Comparison of ENCODE assay signal across 30 mouse cellular contexts in the genomic region with DNA sequence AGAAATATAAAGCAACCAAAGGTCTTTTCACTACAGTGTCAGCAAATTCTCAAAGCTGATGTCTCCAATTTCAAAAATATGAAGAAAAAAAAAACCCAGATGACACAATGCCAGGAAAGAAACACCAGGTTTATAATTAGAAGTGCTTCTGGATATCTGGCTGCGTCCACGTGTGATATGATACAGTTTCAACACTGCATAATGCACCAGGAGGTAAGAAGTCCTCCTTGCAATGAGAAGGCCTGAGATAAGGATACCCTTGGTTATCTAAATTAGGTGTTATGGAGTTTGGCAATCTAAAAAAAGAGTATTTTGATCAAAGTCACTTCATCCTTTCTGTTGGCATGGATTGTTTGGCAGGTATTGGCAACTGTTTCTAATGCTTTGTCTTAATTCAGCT. TPM values are rescaled to one million over a fixed set of nuclear protein-coding genes. Genes with fewer than 3 reads are reported as not detected.
DNase-seq lines count a peak whose midpoint lies in the region; ATAC-seq lines count a peak whose summit lies in the region.
"Had no signal": no experiment of that assay in that cellular context is flagged by ENCODE, and none has a peak within 500 bp of the region (broad histone marks: within the 10 kb centered on the region; RNA-seq: fewer than 3 reads in every experiment).

No protein-coding gene starts in this region.

- no peak overlapping the region for H3K4me3 ChIP-seq in heart, embryonic 14.5 days (ENCODE audit: control insufficient read depth in 1 of 2, insufficient read depth in 1 of 2, low read depth in 1 of 2, low read length in 2 of 2)
- H3K4me3 ChIP-seq in heart, embryonic 10.5 days = no peak overlapping the region
- H3K4me3 ChIP-seq in heart, embryonic 15.5 days = no peak overlapping the region
- no peak overlapping the region for H3K4me3 ChIP-seq in heart, embryonic 16.5 days (ENCODE audit: low read length)
- H3K4me3 ChIP-seq: embryonic facial prominence, embryonic 12.5 days; embryonic facial prominence, embryonic 15.5 days; gastrocnemius, adult 2 months; hindbrain, embryonic 12.5 days; hindbrain, embryonic 15.5 days; intestine, embryonic 15.5 days had no signal

- peak; percentile 40 to 66 for DNase-seq in heart, adult 9 months (ENCODE audit: low spot score in 2 of 2)
- DNase-seq in heart, postnatal 36 days = no peak
- DNase-seq in heart, embryonic 10.5 days (ENCODE audit: low spot score) = no peak
- DNase-seq in left cerebral cortex, adult 9 months (ENCODE audit: low spot score in 2 of 2) = no peak
- DNase-seq: adrenal gland, adult 2 months; adrenal gland, postnatal 14 days; cerebellum, adult 11 months; cerebellum, adult 2 months; cerebellum, adult 9-11 months; cerebellum, postnatal 25 days; forebrain, postnatal 0 days; gastrocnemius, adult 2 months; gastrocnemius, postnatal 14 days; kidney, adult 18-20 months; kidney, adult 9 months had no signal

- H3K4me2 ChIP-seq in heart, embryonic 14.5 days (ENCODE audit: low read length) = no peak overlapping the region
- no peak overlapping the region for H3K4me2 ChIP-seq in heart, embryonic 15.5 days
- no peak overlapping the region for H3K4me2 ChIP-seq in heart, embryonic 16.5 days (ENCODE audit: low read depth, low read length)
- H3K4me2 ChIP-seq: embryonic facial prominence, embryonic 12.5 days; embryonic facial prominence, embryonic 15.5 days; hindbrain, embryonic 12.5 days; hindbrain, embryonic 15.5 days; intestine, embryonic 15.5 days had no signal

- H3K36me3 ChIP-seq in heart, embryonic 14.5 days (ENCODE audit: control insufficient read depth, insufficient read depth, low read length) = no peaks in the 10 kb centered on the region
- H3K36me3 ChIP-seq in heart, embryonic 10.5 days = no peaks in the 10 kb centered on the region
- no peaks in the 10 kb centered on the region for H3K36me3 ChIP-seq in heart, embryonic 15.5 days
- H3K36me3 ChIP-seq in heart, embryonic 16.5 days (ENCODE audit: control insufficient read depth, insufficient read depth) = no peaks in the 10 kb centered on the region
- H3K36me3 ChIP-seq: embryonic facial prominence, embryonic 12.5 days; embryonic facial prominence, embryonic 15.5 days; hindbrain, embryonic 12.5 days; hindbrain, embryonic 15.5 days; intestine, embryonic 15.5 days had no signal

- intact Hi-C loops in heart, postnatal 36 days (cut with DNase I) = no loop called here

- 0 out of 4 replicates have a peak, but pooled peaks cover 0 to 7% of the 10 kb centered on the region in 2 experiments for H3K4me1 ChIP-seq in heart, embryonic 14.5 days (ENCODE audit: control insufficient read depth in 2 of 2, insufficient read depth in 2 of 2, low read length in 2 of 2)
- no peaks in the 10 kb centered on the region for H3K4me1 ChIP-seq in heart, embryonic 10.5 days
- peaks cover 5% of the 10 kb centered on the region for H3K4me1 ChIP-seq in heart, embryonic 15.5 days (replicated peaks)
- 0 out of 2 replicates have a peak, but pooled peaks cover 10% of the 10 kb centered on the region for H3K4me1 ChIP-seq in heart, embryonic 16.5 days (ENCODE audit: control insufficient read depth, insufficient read depth, low read length)
- H3K4me1 ChIP-seq: embryonic facial prominence, embryonic 12.5 days; embryonic facial prominence, embryonic 15.5 days; hindbrain, embryonic 12.5 days; hindbrain, embryonic 15.5 days; intestine, embryonic 15.5 days had no signal

- peak overlapping the region; percentile 52 to 61; a peak in 3 of 4 replicates for H3K27ac ChIP-seq in heart, embryonic 14.5 days (replicated peaks in 1 of 2; ENCODE audit: control insufficient read depth in 1 of 2, insufficient read depth in 1 of 2, low read depth in 2 of 2, low read length in 2 of 2)
- no peak overlapping the region for H3K27ac ChIP-seq in heart, embryonic 10.5 days
- H3K27ac ChIP-seq in heart, embryonic 15.5 days = peak overlapping the region; percentile 44
- H3K27ac ChIP-seq in heart, embryonic 16.5 days (ENCODE audit: low read length) = peak overlapping the region; percentile 39
- H3K27ac ChIP-seq: embryonic facial prominence, embryonic 12.5 days; embryonic facial prominence, embryonic 15.5 days; gastrocnemius, adult 2 months; hindbrain, embryonic 12.5 days; hindbrain, embryonic 15.5 days; intestine, embryonic 15.5 days had no signal

- H3K27me3 ChIP-seq in heart, embryonic 14.5 days (ENCODE audit: control insufficient read depth, insufficient read depth, low read length) = no peaks in the 10 kb centered on the region
- no peaks in the 10 kb centered on the region for H3K27me3 ChIP-seq in heart, embryonic 10.5 days (ENCODE audit: insufficient read depth, poor library complexity, severe bottlenecking)
- H3K27me3 ChIP-seq in heart, embryonic 15.5 days = no peaks in the 10 kb centered on the region
- H3K27me3 ChIP-seq in heart, embryonic 16.5 days (ENCODE audit: control insufficient read depth, insufficient read depth, low read length) = no peaks in the 10 kb centered on the region
- H3K27me3 ChIP-seq: embryonic facial prominence, embryonic 12.5 days; embryonic facial prominence, embryonic 15.5 days; hindbrain, embryonic 12.5 days; hindbrain, embryonic 15.5 days; intestine, embryonic 15.5 days had no signal

- H3K9ac ChIP-seq in heart, embryonic 14.5 days (ENCODE audit: low read length) = no peak overlapping the region
- H3K9ac ChIP-seq in heart, embryonic 15.5 days = no peak overlapping the region
- H3K9ac ChIP-seq in heart, embryonic 16.5 days (ENCODE audit: low read length) = no peak overlapping the region
- H3K9ac ChIP-seq: embryonic facial prominence, embryonic 12.5 days; embryonic facial prominence, embryonic 15.5 days; forebrain, postnatal 0 days; hindbrain, embryonic 12.5 days; hindbrain, embryonic 15.5 days; intestine, embryonic 15.5 days had no signal

- 22% methylated on average over 2 of the region's 2 CpGs for WGBS in heart, embryonic 14.5 days
- 48% methylated on average over 2 of the region's 2 CpGs for WGBS in heart, embryonic 10.5 days
- 33% methylated on average over 2 of the region's 2 CpGs for WGBS in heart, embryonic 15.5 days
- WGBS in heart, embryonic 16.5 days = 25% methylated on average over 2 of the region's 2 CpGs

- ATAC-seq in heart, embryonic 14.5 days (ENCODE audit: insufficient number of reproducible peaks, insufficient read depth, low FRiP score, low read depth) = no peak
- no peak for ATAC-seq in heart, embryonic 15.5 days (replicated peaks; ENCODE audit: insufficient number of reproducible peaks, insufficient read depth, low FRiP score, low read depth)
- peak; percentile 63 for ATAC-seq in heart, embryonic 16.5 days (replicated peaks; ENCODE audit: extremely low read depth, insufficient read depth, low FRiP score)
- ATAC-seq: CD4-positive, CD25-positive, alpha-beta regulatory T cell, adult 4 months; forebrain, embryonic 14.5 days; forebrain, postnatal 0 days; intestine, embryonic 15.5 days had no signal

- H3K9me3 ChIP-seq in heart, embryonic 14.5 days (ENCODE audit: control insufficient read depth, low read length) = no peaks in the 10 kb centered on the region
- no peaks in the 10 kb centered on the region for H3K9me3 ChIP-seq in heart, embryonic 10.5 days
- no peaks in the 10 kb centered on the region for H3K9me3 ChIP-seq in heart, embryonic 15.5 days (replicated peaks)
- H3K9me3 ChIP-seq in heart, embryonic 16.5 days (replicated peaks; ENCODE audit: control insufficient read depth, low read length) = no peaks in the 10 kb centered on the region; the same call in 1 of the 2 replicates
- H3K9me3 ChIP-seq: embryonic facial prominence, embryonic 12.5 days; embryonic facial prominence, embryonic 15.5 days; hindbrain, embryonic 12.5 days; hindbrain, embryonic 15.5 days; intestine, embryonic 15.5 days had no signal

RNA-seq across cellular contexts. Expression of a gene that starts 18.5 kb away (rescaled TPM):
- over 10,000 TPM; 11,974 to 14,041 TPM for total RNA-seq in heart, postnatal 36 days (2021)
- 14,909 and 15,629 TPM in 2 replicates for polyA plus RNA-seq in heart, embryonic 14.5 days (2014; fragmentation: Nextera tagmentation; extraction: Ambion mirVana)
- polyA plus RNA-seq in heart, embryonic 10.5 days (2016; fragmentation: Nextera tagmentation; extraction: Ambion mirVana) = 7,735 and 13,041 TPM in 2 replicates
- 11,796 and 13,111 TPM in 2 replicates for polyA plus RNA-seq in heart, embryonic 15.5 days (2015; fragmentation: Nextera tagmentation; extraction: Ambion mirVana)
- polyA plus RNA-seq in heart, embryonic 16.5 days (2015; fragmentation: Nextera tagmentation; extraction: Ambion mirVana) = 15,141 and 15,377 TPM in 2 replicates
- total RNA-seq: adrenal gland, adult 2 months; common myeloid progenitor, adult 5-6 weeks; hematopoietic stem cell, adult 5-6 weeks; MEL had no signal
- polyA plus RNA-seq: CD4-positive, CD25-positive, alpha-beta regulatory T cell, adult 4 months; cerebellum, adult 2 months had no signal

RNA-seq across cellular contexts. Expression of a gene that starts 58.5 kb away (rescaled TPM):
- not detected for total RNA-seq in heart, postnatal 36 days (2021)
- polyA plus RNA-seq in heart, embryonic 14.5 days (2014; fragmentation: Nextera tagmentation; extraction: Ambion mirVana) = not detected in 2 replicates
- polyA plus RNA-seq in heart, embryonic 10.5 days (2016; fragmentation: Nextera tagmentation; extraction: Ambion mirVana) = not detected in 2 replicates
- 0.06 and 0.51 TPM in 2 replicates for polyA plus RNA-seq in heart, embryonic 15.5 days (2015; fragmentation: Nextera tagmentation; extraction: Ambion mirVana)
- 0.07 TPM in 1 of 2 replicates, not detected in the other for polyA plus RNA-seq in heart, embryonic 16.5 days (2015; fragmentation: Nextera tagmentation; extraction: Ambion mirVana)
- total RNA-seq: common myeloid progenitor, adult 5-6 weeks; gastrocnemius, adult 2 months; gastrocnemius, postnatal 14 days; heart, adult 18-20 months; hematopoietic stem cell, adult 5-6 weeks; MEL had no signal
- polyA plus RNA-seq: C2C12; CD4-positive, CD25-positive, alpha-beta regulatory T cell, adult 4 months had no signal

Comparison
In these comparisons a context has a peak if more than half of its experiments do, and no peak if none do; other contexts are left out.
1. DNase-seq: peak in heart, adult 9 months (2 of 2); none in heart, postnatal 36 days (0 of 2), heart, embryonic 10.5 days (single experiment) and left cerebral cortex, adult 9 months (0 of 2).